Mouse (Mus musculus) embryonic fibroblast, embryonic 13.5 days (primary cell): ENCODE results near the gene Tmem132b.

Source experiments
- CTCF ChIP-seq: IDR thresholded peaks from 2 replicates; pipeline ENCODE4 v1.5.1; 2011; ENCODE audit warnings: mild to moderate bottlenecking, control low read depth, low read length, moderate library complexity, borderline replicate concordance; ENCODE audit not compliant: insufficient read depth
- POLR2A ChIP-seq: IDR thresholded peaks from 2 replicates; pipeline ENCODE4 v1.6.1; 2011; ENCODE audit warnings: low read depth, mild to moderate bottlenecking, control low read depth, low read length, moderate library complexity

DNA sequence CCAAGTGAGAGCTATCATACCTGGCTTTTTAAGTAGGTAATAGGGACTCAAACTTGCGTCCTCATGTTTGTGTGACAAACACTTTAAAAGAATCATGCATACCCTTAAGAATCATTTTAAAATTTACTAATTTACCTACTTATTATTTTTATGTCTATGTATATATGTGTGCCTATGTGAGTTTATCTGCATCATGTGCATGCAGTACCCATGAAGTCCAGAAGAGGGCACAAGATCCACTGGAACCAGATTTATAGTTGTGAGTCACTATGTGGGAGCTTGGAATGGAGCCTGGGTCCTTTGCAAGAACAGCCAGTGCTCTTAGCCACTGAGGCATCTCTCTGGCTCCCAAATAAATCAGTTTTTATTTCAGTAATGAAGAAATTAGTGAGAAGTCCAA, 85.5 kb downstream of the Tmem132b start:
- TF ChIP-seq CTCF = no peak
- TF ChIP-seq POLR2A = no peak
